Mouse (Mus musculus) brain, embryonic 14.5 days (tissue): ENCODE results near the gene Ubxn4.

Experiments used
- CTCF ChIP-seq: fragments of 200-500 bp; IDR thresholded peaks from 2 replicates; pipeline ENCODE4 v1.5.1; 2012; ENCODE audit warnings: inconsistent platforms, mild to moderate bottlenecking, moderate library complexity, borderline replicate concordance; ENCODE audit not compliant: insufficient read depth, insufficient read length; ENCODE audit errors: extremely low read depth
- POLR2A ChIP-seq: fragments of 200-500 bp; IDR thresholded peaks from 2 replicates; pipeline ENCODE4 v1.6.1; 2012; ENCODE audit warnings: mild to moderate bottlenecking, inconsistent platforms, borderline replicate concordance; ENCODE audit not compliant: poor library complexity, insufficient read depth, insufficient read length, severe bottlenecking; ENCODE audit errors: extremely low read depth

- no peak for TF ChIP-seq CTCF
- no peak for TF ChIP-seq POLR2A
Observed at GRCm38 (mm10) chr1:128323026-128323643, 79.4 kb downstream of the Ubxn4 start.
